Mouse (Mus musculus) heart, adult 2 months (tissue): ENCODE results near the gene Prkar2a.

Experiments used
- CTCF ChIP-seq: fragments of 200-600 bp; IDR thresholded peaks from 2 replicates; pipeline ENCODE4 v1.8.1; 2022; ENCODE audit warnings: antibody characterized with exemption, mild to moderate bottlenecking, moderate library complexity
- EP300 ChIP-seq: fragments of 200-500 bp; IDR thresholded peaks from 2 replicates; pipeline ENCODE4 v1.6.1; 2011; ENCODE audit warnings: low read depth, low read length, control low read depth; ENCODE audit not compliant: insufficient read depth
- POLR2A ChIP-seq: fragments of 200-500 bp; IDR thresholded peaks from 2 replicates; pipeline ENCODE4 v1.6.1; 2011; ENCODE audit warnings: mild to moderate bottlenecking, low read depth, low read length, control low read depth; ENCODE audit not compliant: insufficient read depth

DNA sequence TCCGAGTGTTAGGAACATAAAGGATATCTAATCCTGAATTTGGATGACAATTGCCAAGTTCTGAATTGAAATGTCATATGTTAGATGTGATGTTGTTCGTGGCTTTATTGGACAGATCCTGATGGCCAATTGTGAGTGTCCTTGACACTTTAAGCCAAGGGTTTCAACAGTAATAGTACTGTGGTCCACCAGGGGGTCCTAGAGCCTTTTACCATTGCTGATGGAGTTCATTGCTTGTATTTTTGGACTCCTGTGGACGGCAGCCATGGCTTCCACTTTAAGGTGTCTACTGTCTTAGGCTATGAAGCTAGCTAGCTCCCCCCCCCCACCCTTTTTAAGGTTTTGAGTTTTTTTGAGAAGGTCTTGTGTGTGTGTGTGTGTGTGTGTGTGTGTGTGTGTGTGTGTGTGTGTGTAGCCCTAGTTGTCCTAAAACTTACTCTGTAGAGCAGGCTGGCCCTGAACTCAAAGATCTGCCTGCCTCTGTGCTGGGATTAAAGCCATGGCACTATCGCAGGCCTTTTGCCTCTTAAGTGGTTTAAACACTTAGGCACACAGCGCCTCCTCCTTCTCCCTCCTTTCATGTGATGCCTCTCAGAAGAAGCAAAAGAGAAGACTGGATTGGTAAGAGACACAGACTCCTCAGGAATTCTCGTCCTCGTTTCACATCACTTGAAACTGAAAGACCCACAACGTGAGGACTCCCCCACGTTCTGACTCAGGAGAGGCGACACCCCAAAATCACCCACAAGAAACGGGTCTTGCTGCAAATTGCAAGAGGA, 63.2 kb downstream of the Prkar2a start:
- TF ChIP-seq CTCF (no peak), POLR2A (no peak), EP300 (no peak)
